Mouse (Mus musculus) T-helper 17 cell (primary cell): ENCODE data around the gene Mecom.

Source experiments
- in situ Hi-C, 2 experiments: fragments of 300-600 bp; cut with MboI, MseI; formaldehyde crosslinking; loops; 1 replicate in 1 of 2; 2 replicates in 1 of 2; pipeline ENCODE4 v1.15.1; 2025; ENCODE audit warnings: high pct_unique_total_duplicates in 2 of 2

The Mecom gene

GRCm38 (mm10) chr3:30213540-30214170, 334.2 kb downstream of the Mecom start:
- in situ Hi-C loops = no loop called here

DNA sequence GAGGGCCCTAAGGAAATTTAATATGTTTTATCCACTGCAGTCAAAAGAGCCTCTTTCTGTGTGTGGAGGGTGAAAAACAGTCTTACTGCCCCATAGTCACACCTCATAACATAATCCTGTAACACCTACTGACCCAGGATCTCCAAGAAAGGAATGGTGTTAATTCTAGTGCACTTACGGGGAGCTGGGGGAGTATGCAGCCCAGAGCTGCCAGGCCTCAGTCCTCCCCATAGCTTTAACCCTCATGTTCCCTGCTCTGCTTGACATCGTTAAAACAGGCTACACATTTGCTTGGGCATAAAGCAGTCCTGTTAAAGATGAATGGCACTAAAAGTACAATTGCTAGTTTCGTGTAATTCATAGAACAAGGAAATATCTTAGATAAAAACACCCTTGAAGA, 335.0 kb downstream of the Mecom start:
- in situ Hi-C loops = no loop called here

- in situ Hi-C loops = no loop called here
Measured at GRCm38 (mm10) chr3:30209131-30209530, 338.7 kb downstream of the Mecom start.

DNA sequence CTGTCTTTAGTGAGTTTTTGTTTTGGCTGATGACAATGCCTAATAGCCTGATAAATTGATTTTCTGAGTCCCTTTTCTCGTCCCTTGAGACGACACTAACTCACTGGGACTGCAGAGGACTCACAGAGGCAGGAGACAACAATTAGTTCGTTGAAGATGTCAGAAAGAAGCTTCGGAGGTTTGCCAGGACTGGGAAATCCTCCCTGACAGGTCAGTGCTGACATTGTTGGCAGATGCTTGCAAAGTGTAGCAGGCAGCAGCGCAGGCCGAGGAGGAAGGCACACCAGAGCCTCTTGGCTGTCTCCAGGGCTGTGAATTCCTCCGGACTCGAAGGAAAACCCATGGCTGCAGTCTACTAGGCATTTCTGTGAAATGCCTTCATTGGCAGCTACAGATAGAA, 339.9 kb downstream of the Mecom start:
- in situ Hi-C loops = no loop called here

- in situ Hi-C loops = no loop called here
Measured at GRCm38 (mm10) chr3:30207431-30207830, 340.4 kb downstream of the Mecom start.

DNA sequence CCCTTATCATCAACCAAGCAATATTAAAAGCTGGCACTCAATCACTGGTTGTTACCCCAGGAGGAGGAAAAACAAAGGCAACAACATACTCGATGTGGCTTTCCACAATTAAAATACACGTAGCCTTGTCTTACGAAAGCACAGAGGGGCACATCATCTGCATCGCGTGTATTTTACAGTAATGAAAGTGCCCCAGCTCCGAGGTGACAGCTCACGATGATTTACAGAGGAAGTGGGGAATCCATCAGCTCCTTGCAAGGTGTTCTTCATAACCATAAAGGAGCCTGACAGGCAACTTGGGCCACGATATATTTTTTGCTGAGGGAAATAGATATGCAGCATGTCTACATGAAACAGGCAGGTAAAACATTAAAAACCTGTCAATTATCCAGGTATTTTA, 341.7 kb downstream of the Mecom start:
- in situ Hi-C loops = no loop called here

GRCm38 (mm10) chr3:30203764-30204163, 344.0 kb downstream of the Mecom start:
- in situ Hi-C loops = no loop called here

- in situ Hi-C loops = no loop called here
Measured at GRCm38 (mm10) chr3:30198854-30199253, 349.0 kb downstream of the Mecom start.

DNA sequence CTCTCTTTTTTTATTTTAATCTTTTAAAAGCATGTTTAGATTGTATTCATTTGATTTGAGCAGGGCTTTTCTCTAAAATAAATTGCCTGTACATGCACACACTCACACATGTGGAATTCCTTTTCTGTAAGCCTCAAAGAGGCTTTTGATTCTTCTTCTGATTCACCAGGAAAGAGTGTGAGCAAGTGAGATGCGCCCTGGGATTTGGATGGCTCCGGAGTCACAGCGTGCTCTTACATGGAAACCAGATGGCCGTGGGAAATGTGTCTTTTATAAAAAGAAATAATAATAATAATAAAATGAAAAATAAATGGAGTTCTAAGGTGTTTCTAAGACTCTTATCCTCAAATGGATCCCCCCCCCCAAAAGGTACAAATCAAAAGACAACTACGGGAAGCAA, 349.6 kb downstream of the Mecom start:
- in situ Hi-C loops = no loop called here

- in situ Hi-C loops = no loop called here
Measured at GRCm38 (mm10) chr3:30195186-30195585, 352.6 kb downstream of the Mecom start.

- in situ Hi-C loops = no loop called here
Measured at GRCm38 (mm10) chr3:30192294-30193007, 355.4 kb downstream of the Mecom start.

- in situ Hi-C loops = no loop called here
Measured at GRCm38 (mm10) chr3:30189325-30189724, 358.5 kb downstream of the Mecom start.

DNA sequence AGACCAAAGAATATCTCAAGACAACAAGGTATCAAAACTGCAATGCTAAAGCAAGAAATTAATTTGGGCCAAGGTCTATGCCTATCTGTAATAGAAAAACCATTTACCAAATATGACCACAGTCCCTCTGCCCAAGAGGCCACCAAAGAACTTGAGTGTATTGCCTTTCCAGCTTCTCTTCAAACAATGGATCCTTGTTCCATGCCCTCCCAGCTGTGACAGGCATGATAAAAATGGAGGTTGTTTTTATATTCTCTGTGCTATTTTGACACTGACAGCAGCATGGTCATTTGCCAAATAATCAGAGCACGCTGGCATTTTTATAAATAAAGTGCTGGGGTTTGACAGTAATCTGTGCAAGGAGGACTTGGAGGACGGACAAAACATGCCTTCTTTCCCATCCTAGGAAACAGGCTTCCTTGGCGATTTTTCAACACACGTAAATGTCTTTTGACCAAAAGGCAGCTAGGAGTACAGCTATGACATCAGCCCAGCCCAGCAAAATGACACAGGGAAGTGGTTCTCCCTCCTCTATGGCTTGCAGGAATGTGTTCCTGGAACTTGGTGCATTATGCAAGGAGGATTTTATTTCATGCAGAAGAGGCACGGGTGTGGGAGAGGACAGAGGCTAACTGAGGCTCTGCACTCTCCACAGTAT, 359.9 kb downstream of the Mecom start:
- in situ Hi-C loops = no loop called here

DNA sequence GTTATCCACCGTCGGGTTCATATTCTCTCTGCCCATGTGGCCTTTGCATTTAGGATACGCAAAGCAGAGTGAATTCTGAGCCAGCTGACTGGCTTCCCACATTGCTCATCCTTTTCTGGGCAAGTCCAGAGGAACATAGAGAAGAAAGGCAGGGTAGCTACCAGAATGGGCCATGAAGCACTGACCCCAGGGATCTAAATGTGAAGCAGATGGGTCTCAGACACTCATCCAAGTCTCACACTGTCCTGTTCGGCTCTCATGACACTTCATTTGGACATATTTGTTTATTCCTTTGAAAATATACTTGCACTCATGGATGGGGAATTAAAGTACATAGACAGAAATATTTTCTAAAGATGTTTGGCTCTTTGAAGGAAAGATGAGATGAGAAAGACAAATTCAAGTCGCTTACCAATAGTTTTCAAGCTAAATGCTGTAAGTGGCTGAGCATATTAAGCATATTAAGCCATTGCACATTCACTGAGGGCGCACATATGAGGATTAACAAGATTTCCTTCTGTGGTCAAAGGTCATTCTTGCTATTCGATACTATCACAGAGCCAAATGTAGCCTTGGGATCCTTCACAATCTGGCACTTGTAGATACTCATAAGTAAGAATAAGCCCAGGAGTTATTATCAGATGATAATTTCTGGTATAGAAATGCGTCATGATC, 365.9 kb downstream of the Mecom start:
- in situ Hi-C loops = no loop called here

DNA sequence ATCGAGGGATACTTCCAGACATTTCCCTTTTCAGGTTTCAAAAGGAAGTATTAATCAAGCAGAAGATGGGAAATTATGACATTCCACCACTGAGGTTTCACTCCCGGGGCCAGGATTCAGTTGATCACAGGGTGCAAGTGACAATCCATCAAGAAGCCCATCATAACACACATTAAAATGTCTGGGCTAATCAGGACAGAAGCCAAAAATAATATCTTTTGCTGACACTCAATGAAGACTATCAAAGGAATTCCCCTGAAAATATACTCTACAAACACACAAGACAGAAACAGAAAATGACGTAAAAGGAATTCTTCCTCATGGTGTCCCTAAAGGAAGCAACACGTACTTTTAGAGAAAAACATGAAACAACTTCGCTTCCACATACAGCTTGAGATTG, 371.2 kb downstream of the Mecom start:
- in situ Hi-C loops = no loop called here

DNA sequence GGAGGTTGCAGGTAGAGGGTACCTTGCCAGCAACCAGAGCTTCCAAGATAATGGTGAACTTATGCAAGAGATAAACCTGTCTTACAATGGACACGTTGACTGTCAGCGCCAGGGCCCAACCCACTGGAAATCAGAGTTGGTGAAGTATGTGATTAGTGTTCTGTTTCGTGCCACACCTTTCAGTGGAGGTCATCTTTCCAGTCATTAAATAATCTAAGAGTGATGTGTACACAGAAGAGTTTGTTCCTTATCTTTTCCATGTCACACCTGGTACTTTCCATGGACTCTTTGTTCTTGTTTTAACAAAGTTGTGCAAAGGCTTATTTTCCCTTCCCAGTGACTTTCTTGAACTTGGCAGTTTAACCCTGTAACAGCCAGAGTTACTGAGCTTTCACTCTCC, 374.0 kb downstream of the Mecom start:
- in situ Hi-C loops = no loop called here

DNA sequence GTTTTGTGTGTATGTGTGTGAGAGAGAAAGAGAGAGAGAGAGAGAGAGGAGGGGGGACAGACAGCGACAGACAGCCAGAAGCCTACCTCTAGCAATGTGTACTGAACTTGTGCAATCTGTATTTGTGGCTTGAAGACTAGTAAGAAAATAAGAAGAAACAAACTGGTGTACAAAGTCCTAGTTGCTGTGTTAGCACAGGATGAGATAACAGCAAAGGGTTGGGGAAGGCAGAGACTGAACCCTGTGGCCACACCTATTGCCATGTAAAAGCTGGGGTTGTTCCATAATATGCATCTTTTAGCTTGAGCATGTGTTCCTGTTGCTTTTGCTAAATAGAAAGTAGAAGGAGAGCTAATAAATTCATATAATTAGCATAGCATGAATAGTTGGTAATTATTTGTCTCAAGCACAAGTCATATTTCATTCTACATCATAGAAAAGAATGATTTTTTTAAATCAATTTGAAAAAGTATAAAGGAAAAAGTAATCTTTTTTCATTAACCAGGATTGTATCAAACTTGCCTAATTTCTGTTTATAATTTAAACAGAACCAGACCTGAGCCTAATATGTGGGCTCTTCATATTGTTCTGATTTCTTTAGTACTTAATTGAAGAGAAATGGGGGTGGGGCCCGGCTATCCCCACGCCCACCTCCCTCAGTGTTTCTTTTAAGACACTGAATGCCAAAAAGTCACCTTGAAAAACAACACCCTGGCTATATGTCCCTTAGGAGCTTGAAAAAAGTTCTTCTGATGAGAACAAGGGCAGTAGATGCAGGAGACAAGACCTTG, 379.2 kb downstream of the Mecom start:
- in situ Hi-C loops = no loop called here

- in situ Hi-C loops = no loop called here
Measured at GRCm38 (mm10) chr3:30167027-30167426, 380.8 kb downstream of the Mecom start.

DNA sequence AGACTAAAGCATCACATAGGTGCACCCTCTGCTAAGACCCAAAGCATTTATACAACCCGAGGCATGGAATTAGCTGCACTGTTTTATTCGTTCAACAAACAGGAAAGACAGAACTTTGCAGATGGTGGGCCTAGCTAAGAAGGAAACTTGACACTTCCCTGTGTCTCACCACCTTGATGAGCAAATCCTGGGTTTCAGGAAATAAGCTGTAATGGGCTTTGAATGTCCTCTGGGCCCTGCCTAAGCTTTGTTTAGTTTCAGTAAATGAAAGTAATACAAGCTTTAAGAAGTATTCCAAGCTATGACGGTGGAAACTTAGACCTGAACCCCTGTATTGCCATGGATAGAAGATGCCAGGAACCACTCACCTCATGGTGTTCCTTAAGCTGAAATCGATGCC, 383.0 kb downstream of the Mecom start:
- in situ Hi-C loops = no loop called here

DNA sequence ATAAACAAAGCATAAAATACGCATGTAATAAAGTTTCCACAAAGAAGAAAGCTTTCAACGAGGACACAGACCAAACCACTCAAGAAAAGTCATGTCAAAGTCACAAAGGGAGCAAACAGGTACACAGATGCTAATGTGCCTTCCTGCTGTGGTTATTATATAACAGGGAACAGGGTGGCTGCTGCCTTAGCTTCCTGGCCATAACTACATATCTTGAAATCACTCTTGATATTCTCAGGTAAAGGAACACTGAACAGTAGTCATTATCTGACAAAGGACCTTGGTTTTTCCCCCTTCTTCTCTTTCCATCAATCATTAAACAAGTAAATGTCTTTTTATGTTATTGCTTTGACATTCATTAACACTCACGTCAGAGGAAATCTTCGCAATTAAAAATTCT, 384.4 kb downstream of the Mecom start:
- in situ Hi-C loops = no loop called here

- in situ Hi-C loops = no loop called here
Measured at GRCm38 (mm10) chr3:30160961-30161670, 386.7 kb downstream of the Mecom start.
